ENCODE assay signal across 24 mouse cellular contexts in genomic region chr1:170423048-170423447, GRCm38 (mm10).
A peak's percentile ranks its signal among the peaks of the same experiment; 100 is the strongest.
DNase-seq lines count a peak whose midpoint lies in the region; ATAC-seq and TF ChIP-seq lines count a peak whose summit lies in the region.
"Had no signal": no experiment of that assay in that cellular context is flagged by ENCODE, and none has a peak within 500 bp of the region (broad histone marks: within the 10 kb centered on the region; RNA-seq: fewer than 3 reads in every experiment).

No protein-coding gene starts in this region.

- no peaks in the 10 kb centered on the region for H3K27me3 ChIP-seq in heart, adult 2 months (ENCODE audit: control insufficient read depth, insufficient read depth, low read length)
- H3K27me3 ChIP-seq in midbrain, embryonic 10.5 days (ENCODE audit: low read depth, poor library complexity, severe bottlenecking), result no peaks in the 10 kb centered on the region; the same call in 1 of the 2 replicates
- H3K27me3 ChIP-seq in midbrain, postnatal 0 days (ENCODE audit: insufficient read depth, low read length), result no peaks in the 10 kb centered on the region
- H3K27me3 ChIP-seq: heart, embryonic 13.5 days; hindbrain, embryonic 12.5 days; hindbrain, embryonic 15.5 days had no signal

- no peaks in the 10 kb centered on the region for H3K4me1 ChIP-seq in heart, adult 2 months (ENCODE audit: control insufficient read depth, insufficient read depth, low read length)
- H3K4me1 ChIP-seq in midbrain, embryonic 10.5 days, result peaks cover 41% of the 10 kb centered on the region
- H3K4me1 ChIP-seq in midbrain, postnatal 0 days (ENCODE audit: insufficient read depth, low read length), result peaks cover 6% of the 10 kb centered on the region
- H3K4me1 ChIP-seq in cortical plate, adult 2 months (ENCODE audit: control insufficient read depth, insufficient read depth, low read length), result peaks cover 7% of the 10 kb centered on the region
- H3K4me1 ChIP-seq: heart, embryonic 10.5 days had no signal

- ATAC-seq in midbrain, postnatal 0 days (ENCODE audit: low FRiP score), result no peak
- ATAC-seq: CD4-positive, CD25-positive, alpha-beta regulatory T cell, adult 4 months; forebrain, embryonic 14.5 days; intestine, embryonic 16.5 days had no signal

- H3K9ac ChIP-seq in heart, adult 2 months (ENCODE audit: low read depth, low read length), result no peak overlapping the region
- no peak overlapping the region for H3K9ac ChIP-seq in midbrain, postnatal 0 days (replicated peaks; ENCODE audit: low read length, poor library complexity, severe bottlenecking)
- H3K9ac ChIP-seq: heart, embryonic 13.5 days; hindbrain, embryonic 12.5 days; hindbrain, embryonic 15.5 days had no signal

- DNase-seq in heart, adult 11 months, result peak; percentile 57
- no peak for DNase-seq in heart, adult 2 months
- DNase-seq in midbrain, embryonic 10.5 days (ENCODE audit: low spot score), result no peak
- DNase-seq in midbrain, postnatal 0 days (ENCODE audit: low spot score), result no peak
- no peak for DNase-seq in layer of hippocampus, adult 9-10 months (ENCODE audit: low spot score)
- DNase-seq: adrenal gland, adult 2 months; adrenal gland, postnatal 14 days; cerebellum, adult 11-12 months; cerebellum, adult 8-10 months; cerebellum, postnatal 10 days; cerebellum, postnatal 36 days; gastrocnemius, adult 2 months; gastrocnemius, postnatal 14 days; heart, adult 18-20 months; heart, postnatal 14 days; heart, postnatal 4 days had no signal

- no peak overlapping the region for H3K4me3 ChIP-seq in heart, adult 2 months
- no peak overlapping the region for H3K4me3 ChIP-seq in midbrain, embryonic 10.5 days
- H3K4me3 ChIP-seq in midbrain, postnatal 0 days (ENCODE audit: low read depth, low read length), result no peak overlapping the region
- H3K4me3 ChIP-seq in cortical plate, adult 2 months (ENCODE audit: insufficient read depth, low read length), result no peak overlapping the region
- H3K4me3 ChIP-seq: gastrocnemius, adult 2 months; heart, embryonic 10.5 days; heart, embryonic 13.5 days; hindbrain, embryonic 12.5 days; hindbrain, embryonic 15.5 days had no signal

- H3K27ac ChIP-seq in heart, adult 2 months, result no peak overlapping the region
- peak overlapping the region; percentile 72; the same call in 1 of the 2 replicates for H3K27ac ChIP-seq in midbrain, embryonic 10.5 days (replicated peaks)
- H3K27ac ChIP-seq in midbrain, postnatal 0 days (ENCODE audit: low read depth, low read length), result no peak overlapping the region
- H3K27ac ChIP-seq in cortical plate, adult 2 months (ENCODE audit: insufficient read depth, low read length), result peak overlapping the region; percentile 30; the same call in 1 of the 2 replicates
- H3K27ac ChIP-seq: gastrocnemius, adult 2 months; heart, embryonic 10.5 days; heart, embryonic 13.5 days; hindbrain, embryonic 12.5 days; hindbrain, embryonic 15.5 days had no signal

- H3K79me2 ChIP-seq in heart, adult 2 months (replicated peaks; ENCODE audit: control insufficient read depth, insufficient read depth, low read length), result no peaks in the 10 kb centered on the region

- WGBS in heart, adult 2 months, result 75% methylated on average over 1 of the region's 1 CpGs
- 86% methylated on average over 1 of the region's 1 CpGs for WGBS in midbrain, embryonic 10.5 days
- 81% methylated on average over 1 of the region's 1 CpGs for WGBS in midbrain, postnatal 0 days

- TF ChIP-seq POLR2A in heart, adult 2 months (IDR thresholded peaks at IDR 0.05; ENCODE audit: insufficient read depth, low read depth, low read length), result no peak
- no peak for TF ChIP-seq POLR2A in cortical plate, adult 2 months (IDR thresholded peaks at IDR 0.05; ENCODE audit: extremely low read depth, insufficient read depth, low read length)

- no peak for TF ChIP-seq EP300 in heart, adult 2 months (IDR thresholded peaks at IDR 0.05; ENCODE audit: insufficient read depth, low read depth, low read length)

- intact Hi-C loops in heart, adult 2 months (cut with DNase I), result no loop called here

- H3K9me3 ChIP-seq in midbrain, embryonic 10.5 days (replicated peaks), result no peaks in the 10 kb centered on the region
- H3K9me3 ChIP-seq in midbrain, postnatal 0 days (ENCODE audit: low read length), result no peaks in the 10 kb centered on the region
- H3K9me3 ChIP-seq: heart, embryonic 10.5 days; heart, embryonic 13.5 days; hindbrain, embryonic 12.5 days; hindbrain, embryonic 15.5 days had no signal

- H3K4me2 ChIP-seq in midbrain, postnatal 0 days (ENCODE audit: low read depth, low read length, poor library complexity, severe bottlenecking), result no peak overlapping the region
- H3K4me2 ChIP-seq: heart, embryonic 13.5 days; hindbrain, embryonic 12.5 days; hindbrain, embryonic 15.5 days had no signal

- no peaks in the 10 kb centered on the region for H3K36me3 ChIP-seq in heart, adult 2 months (ENCODE audit: control insufficient read depth, insufficient read depth, low read length)
- no peaks in the 10 kb centered on the region for H3K36me3 ChIP-seq in midbrain, embryonic 10.5 days
- no peaks in the 10 kb centered on the region for H3K36me3 ChIP-seq in midbrain, postnatal 0 days (ENCODE audit: insufficient read depth, low read length)
- H3K36me3 ChIP-seq: heart, embryonic 10.5 days; heart, embryonic 13.5 days; hindbrain, embryonic 12.5 days; hindbrain, embryonic 15.5 days had no signal

- no peak for TF ChIP-seq CTCF in heart, adult 2 months (IDR thresholded peaks at IDR 0.05)
- TF ChIP-seq CTCF in midbrain, postnatal 0 days (IDR thresholded peaks at IDR 0.05), result no peak
- no peak for TF ChIP-seq CTCF in cortical plate, adult 2 months (IDR thresholded peaks at IDR 0.05; ENCODE audit: extremely low read depth, insufficient read depth, low read length)

Comparison
In these comparisons a context has a peak if more than half of its experiments do, and no peak if none do; other contexts are left out.
1. H3K27ac ChIP-seq: peak in midbrain, embryonic 10.5 days (single experiment) and cortical plate, adult 2 months (single experiment); none in heart, adult 2 months (single experiment) and midbrain, postnatal 0 days (single experiment).